Mouse (Mus musculus) hindbrain, embryonic 14.5 days (tissue): ENCODE data around the gene Sult2b1. TPM values are rescaled to one million over a fixed set of nuclear protein-coding genes. Genes with fewer than 3 reads are reported as not detected.

Source experiments
- ATAC-seq: fragments of 200-750 bp; cut with Nextera tagmentation; 2 replicates; pipeline ENCODE4 v1.8.0; 2017; ENCODE audit warnings: moderate number of reproducible peaks, mild to moderate bottlenecking, moderate TSS enrichment, moderate library complexity; ENCODE audit not compliant: low FRiP score
- DNase-seq: peaks from one replicate; pipeline ENCODE4 v3.0.0-alpha.2; 2015; ENCODE audit warnings: low spot score
- H3K27ac ChIP-seq: fragments of 300-500 bp; sonication (generic); 2 replicates; pipeline ENCODE4 v1.5.1; 2014; ENCODE audit warnings: mild to moderate bottlenecking, moderate library complexity
- H3K27me3 ChIP-seq: fragments of 300-500 bp; sonication (generic); 2 replicates; pipeline ENCODE4 v1.6.1; 2014; ENCODE audit warnings: mild to moderate bottlenecking, low read length, mixed read lengths; ENCODE audit not compliant: control insufficient read depth, insufficient read depth
- H3K36me3 ChIP-seq: fragments of 300-500 bp; sonication (generic); replicated peaks from 2 replicates; pipeline ENCODE4 v1.6.1; 2014; ENCODE audit not compliant: control insufficient read depth, insufficient read depth
- H3K4me1 ChIP-seq: fragments of 300-500 bp; sonication (generic); replicated peaks from 2 replicates; pipeline ENCODE4 v1.6.1; 2014; ENCODE audit warnings: antibody characterized with exemption, low read length, mixed read lengths; ENCODE audit not compliant: control insufficient read depth, insufficient read depth
- H3K4me2 ChIP-seq: fragments of 300-500 bp; sonication (generic); replicated peaks from 2 replicates; pipeline ENCODE4 v1.6.1; 2014; ENCODE audit warnings: mild to moderate bottlenecking, moderate library complexity
- H3K4me3 ChIP-seq: fragments of 300-500 bp; sonication (generic); replicated peaks from 2 replicates; pipeline ENCODE4 v1.5.1; 2014; ENCODE audit warnings: mild to moderate bottlenecking, low read length
- H3K9ac ChIP-seq: fragments of 300-500 bp; sonication (generic); 2 replicates; pipeline ENCODE4 v1.6.1; 2014
- H3K9me3 ChIP-seq: fragments of 300-500 bp; sonication (generic); 2 replicates; pipeline ENCODE4 v1.6.1; 2016; ENCODE audit warnings: low read length; ENCODE audit not compliant: control insufficient read depth
- WGBS: fragments of 180-500 bp; shearing (Covaris S2); extraction: QIAGEN DNeasy Blood & Tissue Kit; methylation state at CpG from one replicate; pipeline ENCODE4 v1.1.7; 2014; 5-methylcytosine and 5-hydroxymethylcytosine counted together
- polyA plus RNA-seq: library from polyadenylated mRNA; unstranded; fragments of >200 nt; fragmentation: Nextera tagmentation; extraction: Ambion mirVana; gene quantifications from 2 replicates; pipeline ENCODE4 v1.2.1, GENCODE M21; 2014

The Sult2b1 gene
- polyA plus RNA-seq, 1 experiment from 2014 or later, result 7.3 TPM

GRCm38 (mm10) chr7:45819843-45820242, 35.4 kb upstream of the Sult2b1 start:
- Histone ChIP-seq H3K27me3 (no peaks in the 10 kb centered on the region), H3K27ac (no peak overlapping the region), H3K9ac (no peak overlapping the region), H3K4me3 (no peak overlapping the region), H3K4me2 (0 out of 2 replicates have a peak overlapping the region, but pooled peaks have one; percentile 19), H3K36me3 (peaks cover 19% of the 10 kb centered on the region), H3K9me3 (no peaks in the 10 kb centered on the region), H3K4me1 (peaks cover 5% of the 10 kb centered on the region; the same call in 1 of the 2 replicates)
- 12% methylated on average over 25 of the region's 25 CpGs for WGBS
- no peak for ATAC-seq
- no peak for DNase-seq

DNA sequence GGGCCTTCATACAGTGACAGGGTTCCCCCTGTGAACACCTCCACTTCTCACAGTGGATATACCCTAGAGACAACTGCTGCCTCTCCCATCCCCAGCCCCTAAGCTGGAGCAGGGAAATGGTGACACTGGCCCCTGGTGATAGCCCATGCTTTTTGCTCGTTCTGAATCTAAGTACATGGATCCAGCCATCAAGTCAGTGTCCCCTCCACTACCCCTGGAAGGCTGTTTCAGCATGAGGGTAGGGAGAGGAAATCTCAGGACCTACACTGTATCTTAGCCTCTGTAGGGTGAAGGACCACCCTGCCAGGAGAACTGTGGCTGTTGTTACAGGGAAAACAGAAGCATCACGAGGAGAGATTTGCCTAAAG, 31.5 kb upstream of the Sult2b1 start:
- 60% methylated on average over 2 of the region's 2 CpGs for WGBS
- DNase-seq, result no peak
- no peak for ATAC-seq
- Histone ChIP-seq H3K4me1 (peaks cover 21% of the 10 kb centered on the region), H3K4me3 (no peak overlapping the region), H3K36me3 (peaks cover 22% of the 10 kb centered on the region), H3K4me2 (no peak overlapping the region), H3K9ac (0 out of 2 replicates have a peak overlapping the region, but pooled peaks have one; percentile 6), H3K27me3 (no peaks in the 10 kb centered on the region), H3K9me3 (no peaks in the 10 kb centered on the region), H3K27ac (no peak overlapping the region)

GRCm38 (mm10) chr7:45815323-45815983, 31.0 kb upstream of the Sult2b1 start:
- 30% methylated on average over 10 of the region's 10 CpGs for WGBS
- H3K4me1 ChIP-seq, result peaks cover 21% of the 10 kb centered on the region
- peaks cover 27% of the 10 kb centered on the region for H3K36me3 ChIP-seq
- no peaks in the 10 kb centered on the region for H3K9me3 ChIP-seq
- H3K27ac ChIP-seq, result peak overlapping the region; percentile 52
- no peak for DNase-seq
- no peak overlapping the region for H3K4me3 ChIP-seq
- no peaks in the 10 kb centered on the region for H3K27me3 ChIP-seq
- H3K4me2 ChIP-seq, result peak overlapping the region; percentile 48
- H3K9ac ChIP-seq, result 0 out of 2 replicates have a peak overlapping the region, but pooled peaks have one; percentile 6
- no peak for ATAC-seq

GRCm38 (mm10) chr7:45814841-45815240, 30.4 kb upstream of the Sult2b1 start:
- Histone ChIP-seq H3K27ac (peak overlapping the region; percentile 52), H3K9ac (0 out of 2 replicates have a peak overlapping the region, but pooled peaks have one; percentile 6), H3K4me2 (peak overlapping the region; percentile 48), H3K27me3 (no peaks in the 10 kb centered on the region), H3K4me1 (peaks cover 21% of the 10 kb centered on the region), H3K4me3 (peak overlapping the region; percentile 18), H3K36me3 (peaks cover 33% of the 10 kb centered on the region), H3K9me3 (no peaks in the 10 kb centered on the region)
- no peak for DNase-seq
- WGBS, result 0% methylated on average over 5 of the region's 5 CpGs
- ATAC-seq, result no peak

GRCm38 (mm10) chr7:45813787-45814779, 29.6 kb upstream of the Sult2b1 start, which contains the start of gene Cyth2:
Cyth2 (minus strand) TSS chr7:45814581.
- WGBS, result under 1% methylated on average over 64 of the region's 92 CpGs
- Histone ChIP-seq H3K27ac (peak within 1 kb of the TSS; percentile 100), H3K4me2 (peak within 1 kb of the TSS; percentile 93), H3K36me3 (peaks cover 41% of the 10 kb centered on the region), H3K4me1 (peaks cover 21% of the 10 kb centered on the region), H3K4me3 (peak within 1 kb of the TSS; percentile 86), H3K9me3 (no peaks in the 10 kb centered on the region), H3K9ac (peak within 1 kb of the TSS; percentile 99), H3K27me3 (no peaks in the 10 kb centered on the region)
- ATAC-seq (peak; percentile 98), DNase-seq (peak; percentile 100)

DNA sequence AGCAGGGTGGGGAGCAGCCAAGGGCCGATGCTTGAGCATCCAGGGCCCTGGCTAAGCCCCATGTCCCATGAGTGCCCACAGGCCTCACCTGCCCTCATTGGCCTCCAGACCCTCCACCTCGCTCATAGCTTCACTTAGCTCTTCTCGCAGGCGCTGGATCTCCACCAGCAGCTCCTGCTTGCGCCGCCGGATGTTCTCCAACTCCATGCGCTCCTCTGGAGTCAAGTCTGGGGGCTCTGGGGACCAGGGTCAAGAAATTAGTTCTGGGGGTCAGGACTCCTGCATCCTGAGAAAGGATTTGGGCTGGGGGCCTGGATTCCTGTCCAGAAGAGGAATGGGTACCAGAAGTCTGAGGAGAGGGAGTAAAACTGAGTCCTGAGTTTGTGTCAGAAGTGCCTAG, 28.5 kb upstream of the Sult2b1 start:
- H3K4me2 ChIP-seq, result peak overlapping the region; percentile 93
- H3K9ac ChIP-seq, result peak overlapping the region; percentile 99
- peak overlapping the region; percentile 100 for H3K27ac ChIP-seq
- peaks cover 26% of the 10 kb centered on the region for H3K4me1 ChIP-seq
- no peaks in the 10 kb centered on the region for H3K27me3 ChIP-seq
- peak overlapping the region; percentile 86 for H3K4me3 ChIP-seq
- no peak for DNase-seq
- H3K9me3 ChIP-seq, result no peaks in the 10 kb centered on the region
- no peak for ATAC-seq
- 84% methylated on average over 8 of the region's 8 CpGs for WGBS
- peaks cover 52% of the 10 kb centered on the region for H3K36me3 ChIP-seq

DNA sequence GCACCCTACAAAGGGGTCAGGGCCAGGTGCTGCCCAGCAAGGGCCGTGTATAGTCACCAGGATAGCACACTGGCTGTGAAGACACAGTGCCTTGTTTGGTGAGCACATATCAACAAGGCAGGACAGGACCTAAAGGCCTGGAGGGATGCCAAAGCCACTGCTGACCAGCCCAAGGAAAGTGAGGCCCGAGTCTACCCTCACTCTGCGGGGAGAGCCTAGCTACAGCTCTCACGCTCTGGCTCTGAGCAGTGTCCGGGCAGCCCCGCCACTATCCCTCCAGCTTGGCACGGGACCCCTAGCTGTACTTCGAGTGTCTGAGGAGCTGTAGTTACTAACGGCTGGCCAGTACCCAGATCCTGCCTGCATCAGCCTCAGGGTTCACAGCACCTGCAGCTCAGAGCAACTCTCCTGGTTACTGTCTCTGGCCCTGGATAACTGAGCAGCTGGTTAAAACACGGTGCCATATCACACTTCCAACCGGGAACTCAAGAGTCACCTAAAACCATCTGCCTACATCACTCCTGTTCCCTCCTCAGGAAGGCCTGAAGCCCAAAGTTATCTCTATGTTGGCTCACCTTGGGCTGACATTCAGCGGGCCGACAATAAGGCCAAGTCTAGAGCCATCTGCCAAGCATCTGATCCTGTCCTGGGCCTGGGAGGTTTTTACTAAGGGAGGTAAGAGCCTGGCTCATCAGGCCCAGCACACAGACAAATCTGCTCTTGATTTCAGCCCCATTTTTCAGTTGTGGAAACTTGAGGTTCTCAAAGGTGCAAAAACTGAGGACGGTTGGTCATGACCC, 25.0 kb upstream of the Sult2b1 start:
- Histone ChIP-seq H3K27ac (no peak overlapping the region), H3K36me3 (peaks cover 76% of the 10 kb centered on the region), H3K27me3 (no peaks in the 10 kb centered on the region), H3K9ac (no peak overlapping the region), H3K9me3 (no peaks in the 10 kb centered on the region), H3K4me2 (no peak overlapping the region), H3K4me3 (no peak overlapping the region), H3K4me1 (peaks cover 19% of the 10 kb centered on the region)
- DNase-seq (no peak), ATAC-seq (no peak)
- WGBS, result 85% methylated on average over 14 of the region's 14 CpGs

DNA sequence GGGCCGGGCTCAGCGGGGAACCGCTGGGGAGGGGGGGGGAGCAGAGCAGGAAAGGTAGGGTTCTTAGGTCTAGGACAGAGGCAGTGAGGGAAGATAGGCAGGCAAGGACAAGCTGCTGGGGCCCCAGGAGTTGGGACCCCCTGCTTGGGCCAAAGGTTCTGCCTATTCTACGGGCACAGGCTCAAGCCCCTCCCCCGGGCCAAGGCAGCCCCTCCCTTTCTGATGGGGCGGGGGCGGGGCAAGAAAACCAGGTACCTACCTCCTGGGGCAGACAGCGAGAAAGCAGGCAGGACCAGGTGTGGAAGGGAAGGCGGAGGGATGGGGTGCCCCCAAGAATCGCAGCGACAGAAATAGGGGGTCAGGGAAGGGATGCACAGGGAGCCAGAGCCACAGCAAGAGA, 24.0 kb upstream of the Sult2b1 start:
- H3K36me3 ChIP-seq, result peaks cover 86% of the 10 kb centered on the region
- H3K4me1 ChIP-seq, result peaks cover 19% of the 10 kb centered on the region
- DNase-seq (no peak), ATAC-seq (no peak)
- no peaks in the 10 kb centered on the region for H3K27me3 ChIP-seq
- no peak overlapping the region for H3K4me3 ChIP-seq
- no peaks in the 10 kb centered on the region for H3K9me3 ChIP-seq
- no peak overlapping the region for H3K27ac ChIP-seq
- H3K9ac ChIP-seq, result no peak overlapping the region
- 37% methylated on average over 10 of the region's 11 CpGs for WGBS
- H3K4me2 ChIP-seq, result no peak overlapping the region
